Mouse (Mus musculus) megakaryocyte, adult 5-6 weeks (primary cell): ENCODE measurements around the gene Rpl7a. TPM values are rescaled to one million over a fixed set of nuclear protein-coding genes. Genes with fewer than 3 reads are reported as not detected.
A peak's percentile ranks its signal among the peaks of the same experiment; 100 is the strongest.
"Not testable (repeated sequence)": the region's sequence is repeated elsewhere in the genome, so short reads cannot be mapped to it uniquely, and the experiment has no call there.

Experiments
- ATAC-seq: 2 replicates; pipeline ENCODE4 v1.8.0; 2016; ENCODE audit warnings: mild to moderate bottlenecking, inconsistent platforms; ENCODE audit not compliant: poor library complexity, severe bottlenecking
- total RNA-seq, 2 experiments: library from RNA; stranded (forward) in 1 of 2; stranded (reverse) in 1 of 2; fragments of 153-499, 151-499 nt in 1 of 2; fragments of 221-1000, 200-1000 nt in 1 of 2; gene quantifications; 2 replicates each; pipeline versions ENCODE4 v1.2.3 to v1.2.4; 2015 to 2017

Rpl7a gene
- total RNA-seq (2015), result 1,352 and 1,498 TPM in 2 replicates
- 1,113 and 1,311 TPM in 2 replicates for total RNA-seq (2017)

GRCm38 (mm10) chr2:26910124-26910993 is at the start of gene Rpl7a, which contains the start of gene Med22:
Rpl7a (plus strand) TSS chr2:26910764.
Med22 (minus strand) TSS chr2:26910677.
- ATAC-seq, result peak; percentile 90

- peak; percentile 98 for ATAC-seq
Measured at GRCm38 (mm10) chr2:26862856-26863255, 47.7 kb upstream of the Rpl7a start.

- no peak for ATAC-seq
Measured at GRCm38 (mm10) chr2:26864879-26865278, 45.7 kb upstream of the Rpl7a start, which contains the start of gene Abo. Abo (minus strand) TSS chr2:26864979.

- ATAC-seq, result no peak
Measured at GRCm38 (mm10) chr2:26870666-26871065, 39.9 kb upstream of the Rpl7a start.

- no peak for ATAC-seq
Measured at GRCm38 (mm10) chr2:26878571-26878970, 32.0 kb upstream of the Rpl7a start.

- not testable (repeated sequence) for ATAC-seq
Measured at GRCm38 (mm10) chr2:26885541-26885940, 25.0 kb upstream of the Rpl7a start.

GRCm38 (mm10) chr2:26886170-26886569 is 24.4 kb upstream of the Rpl7a start:
- not testable (repeated sequence) for ATAC-seq

- no peak for ATAC-seq
Measured at GRCm38 (mm10) chr2:26895898-26896297, 14.7 kb upstream of the Rpl7a start.

- ATAC-seq, result no peak
Measured at GRCm38 (mm10) chr2:26900731-26901130, 9.8 kb upstream of the Rpl7a start.

GRCm38 (mm10) chr2:26901834-26902400 is 8.6 kb upstream of the Rpl7a start:
- ATAC-seq, result no peak

GRCm38 (mm10) chr2:26902467-26903220 is 7.9 kb upstream of the Rpl7a start, which contains the start of gene Surf6:
Surf6 (minus strand) TSS chr2:26902879.
- ATAC-seq, result peak; percentile 90

- no peak for ATAC-seq
Measured at GRCm38 (mm10) chr2:26903311-26903710, 7.3 kb upstream of the Rpl7a start.

- ATAC-seq, result no peak
Measured at GRCm38 (mm10) chr2:26905936-26906335, 4.6 kb upstream of the Rpl7a start.

- ATAC-seq, result no peak
Measured at GRCm38 (mm10) chr2:26906431-26906830, 4.1 kb upstream of the Rpl7a start.

GRCm38 (mm10) chr2:26907109-26907508 is 3.5 kb upstream of the Rpl7a start:
- ATAC-seq, result 0 out of 2 replicates have a peak, but pooled peaks have one; percentile 23

GRCm38 (mm10) chr2:26908710-26909386 is 1.7 kb upstream of the Rpl7a start:
- ATAC-seq, result no peak

- no peak for ATAC-seq
Measured at GRCm38 (mm10) chr2:26909387-26909784, 1.2 kb upstream of the Rpl7a start.

GRCm38 (mm10) chr2:26910994-26911765 is 616 bp downstream of the Rpl7a start:
- ATAC-seq, result peak; percentile 9; the same call in 1 of the 2 replicates

GRCm38 (mm10) chr2:26912253-26912770 is 1.7 kb downstream of the Rpl7a start:
- no peak for ATAC-seq
